Mouse (Mus musculus): ENCODE results near the gene Nfam1.

DNA sequence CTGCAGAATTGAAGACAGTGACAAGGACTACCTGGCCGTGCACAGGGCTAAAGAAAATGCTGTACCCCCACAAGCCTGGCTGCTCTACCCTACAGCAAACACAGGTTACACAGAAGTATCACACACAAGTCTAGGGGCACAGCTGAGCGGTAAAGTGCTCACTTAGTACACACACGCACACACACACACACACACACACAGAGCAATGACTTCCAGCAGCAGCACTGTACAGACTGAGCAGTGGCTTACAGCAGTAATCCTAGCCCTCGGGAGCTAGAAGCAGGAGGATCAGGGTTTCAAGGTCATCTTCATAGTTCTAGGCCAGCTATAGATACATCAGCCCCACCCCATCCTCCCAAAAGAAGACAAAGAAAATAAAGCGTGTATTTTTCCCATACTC lies 79.1 kb downstream of the Nfam1 start:
- TF ChIP-seq CTCF (IDR thresholded peaks at IDR 0.05; ENCODE audit: low read depth, low read length) = no peak
- no peak for TF ChIP-seq POLR2A (IDR thresholded peaks at IDR 0.05; ENCODE audit: borderline replicate concordance, low read depth, low read length)

All from bone marrow macrophage, adult 2 months (primary cell).